Mouse (Mus musculus): ENCODE results near the gene Midn.

GRCm38 (mm10) chr10:80160455-80161371 lies 12.6 kb downstream of the Midn start:
- TF ChIP-seq POLR2A (IDR thresholded peaks at IDR 0.05; ENCODE audit: extremely low read depth, insufficient read depth, low read length) = no peak; the same call in 1 of the 2 replicates
- no peak for TF ChIP-seq CTCF (IDR thresholded peaks at IDR 0.05; ENCODE audit: extremely low read depth, insufficient read depth, low read length)
